Mouse (Mus musculus) gastrocnemius, postnatal 14 days (tissue): Measurements from ENCODE around the gene Itgb3. TPM values are rescaled to one million over a fixed set of nuclear protein-coding genes. Genes with fewer than 3 reads are reported as not detected.

Experiments used
- total RNA-seq, 2 experiments: library from RNA; stranded (reverse); gene quantifications; 2 replicates each; pipeline ENCODE4 v1.2.3; 2021

Itgb3 gene
- total RNA-seq, 2 experiments from 2014 or later: 2.2 to 4.0 TPM

Other genes with a start within 250 kb of the Itgb3 start
- 10 to 100 TPM; 19.4 to 19.7 TPM for gene Kansl1, start 139.1 kb upstream of the Itgb3 start, total RNA-seq
- 10 to 100 TPM; 23.4 to 25.2 TPM for gene Cdc27, start 57.4 kb upstream of the Itgb3 start, total RNA-seq
- gene Myl4, start 57.3 kb upstream of the Itgb3 start, total RNA-seq: 10 to 100 TPM; 13.1 to 15.7 TPM
- gene Gm11639, start 77.7 kb downstream of the Itgb3 start, total RNA-seq: under 1 TPM; 0.02 TPM